ENCODE assay signal across 9 mouse cellular contexts in the genomic region with DNA sequence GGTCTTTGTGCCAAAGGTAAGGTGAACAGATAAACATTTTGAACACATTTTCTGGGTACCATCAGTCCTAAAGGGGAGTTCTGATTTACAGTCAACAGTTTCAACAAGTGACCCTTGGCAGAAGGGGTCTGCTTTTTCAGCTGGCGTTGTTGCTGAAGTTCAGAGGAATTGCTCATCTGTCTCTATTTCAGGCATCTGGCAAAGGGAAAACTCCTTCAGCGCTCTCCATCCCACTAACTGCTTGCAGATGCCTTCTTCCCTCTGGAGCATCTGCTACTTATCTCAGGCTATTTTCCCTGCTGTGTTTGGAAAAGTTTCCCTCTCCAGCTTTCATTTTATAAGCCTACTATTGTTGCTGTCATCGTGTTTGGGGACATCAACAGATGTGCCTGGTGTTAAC.
DNase-seq lines count a peak whose midpoint lies in the region; ATAC-seq and TF ChIP-seq lines count a peak whose summit lies in the region.
"Had no signal": no experiment of that assay in that cellular context is flagged by ENCODE, and none has a peak within 500 bp of the region (broad histone marks: within the 10 kb centered on the region; RNA-seq: fewer than 3 reads in every experiment).

No protein-coding gene starts in this region.

- no peak overlapping the region for H3K27ac ChIP-seq in heart, embryonic 12.5 days (ENCODE audit: poor library complexity, severe bottlenecking)
- H3K27ac ChIP-seq in stomach, embryonic 14.5 days (ENCODE audit: low read length), result peak overlapping the region; percentile 66; the same call in 1 of the 2 replicates
- no peak overlapping the region for H3K27ac ChIP-seq in stomach, postnatal 0 days (replicated peaks)
- H3K27ac ChIP-seq in intestine, embryonic 16.5 days (ENCODE audit: low read length), result peak overlapping the region; percentile 8; the same call in 1 of the 2 replicates
- H3K27ac ChIP-seq: lung, embryonic 15.5 days had no signal

- TF ChIP-seq CTCF in stomach, postnatal 0 days (IDR thresholded peaks at IDR 0.05; ENCODE audit: low read depth), result no peak

- peak; percentile 97 for DNase-seq in heart, adult 11 months
- DNase-seq in stomach, postnatal 0 days (ENCODE audit: low spot score), result no peak
- no peak for DNase-seq in retina, postnatal 1 day
- no peak for DNase-seq in lung, postnatal 25 days (ENCODE audit: low spot score)
- DNase-seq in cerebellum, adult 8-10 months, result no peak

- H3K4me1 ChIP-seq in heart, embryonic 12.5 days (replicated peaks), result no peaks in the 10 kb centered on the region
- peaks cover 6% of the 10 kb centered on the region for H3K4me1 ChIP-seq in stomach, embryonic 14.5 days (ENCODE audit: control insufficient read depth, insufficient read depth, low read length)
- no peaks in the 10 kb centered on the region for H3K4me1 ChIP-seq in stomach, postnatal 0 days (replicated peaks; ENCODE audit: control insufficient read depth, insufficient read depth)
- no peaks in the 10 kb centered on the region for H3K4me1 ChIP-seq in intestine, embryonic 16.5 days (ENCODE audit: control insufficient read depth, insufficient read depth, low read length)

- H3K9me3 ChIP-seq in heart, embryonic 12.5 days (replicated peaks), result no peaks in the 10 kb centered on the region
- H3K9me3 ChIP-seq in stomach, embryonic 14.5 days (ENCODE audit: control insufficient read depth, low read depth, low read length), result no peaks in the 10 kb centered on the region
- H3K9me3 ChIP-seq in stomach, postnatal 0 days (ENCODE audit: control insufficient read depth, low read length), result no peaks in the 10 kb centered on the region
- H3K9me3 ChIP-seq in intestine, embryonic 16.5 days (ENCODE audit: control insufficient read depth, low read length), result no peaks in the 10 kb centered on the region
- H3K9me3 ChIP-seq: lung, embryonic 15.5 days had no signal

- no peak overlapping the region for H3K9ac ChIP-seq in heart, embryonic 12.5 days
- no peak overlapping the region for H3K9ac ChIP-seq in stomach, embryonic 14.5 days (replicated peaks; ENCODE audit: low read depth, low read length)
- no peak overlapping the region for H3K9ac ChIP-seq in stomach, postnatal 0 days (ENCODE audit: low read length)
- H3K9ac ChIP-seq in intestine, embryonic 16.5 days (ENCODE audit: low read depth, low read length), result no peak overlapping the region
- H3K9ac ChIP-seq: lung, embryonic 15.5 days had no signal

- no peaks in the 10 kb centered on the region for H3K27me3 ChIP-seq in heart, embryonic 12.5 days (replicated peaks)
- no peaks in the 10 kb centered on the region for H3K27me3 ChIP-seq in stomach, embryonic 14.5 days (ENCODE audit: control insufficient read depth, insufficient read depth, low read length)
- no peaks in the 10 kb centered on the region for H3K27me3 ChIP-seq in stomach, postnatal 0 days (ENCODE audit: control insufficient read depth, insufficient read depth, low read length)
- H3K27me3 ChIP-seq in intestine, embryonic 16.5 days (replicated peaks; ENCODE audit: control insufficient read depth, insufficient read depth, low read length), result no peaks in the 10 kb centered on the region
- H3K27me3 ChIP-seq: lung, embryonic 15.5 days had no signal

- TF ChIP-seq EP300 in stomach, postnatal 0 days (optimal IDR thresholded peaks at IDR 0.05), result no peak

- ATAC-seq in heart, embryonic 12.5 days (ENCODE audit: insufficient number of reproducible peaks, low FRiP score), result no peak
- ATAC-seq in stomach, embryonic 14.5 days (ENCODE audit: insufficient number of reproducible peaks, insufficient read depth, low FRiP score, low read depth), result peak; percentile 72; the same call in 1 of the 2 replicates
- no peak for ATAC-seq in stomach, postnatal 0 days (ENCODE audit: low FRiP score, low TSS enrichment)
- peak; percentile 40; the same call in 1 of the 2 replicates for ATAC-seq in intestine, embryonic 16.5 days

- WGBS in heart, embryonic 12.5 days, result 27% methylated on average over 3 of the region's 3 CpGs
- WGBS in stomach, embryonic 14.5 days, result 19% methylated on average over 3 of the region's 3 CpGs
- WGBS in stomach, postnatal 0 days, result 18% methylated on average over 3 of the region's 3 CpGs
- 29% methylated on average over 3 of the region's 3 CpGs for WGBS in intestine, embryonic 16.5 days

- H3K36me3 ChIP-seq in heart, embryonic 12.5 days, result no peaks in the 10 kb centered on the region
- H3K36me3 ChIP-seq in stomach, embryonic 14.5 days (ENCODE audit: control insufficient read depth, insufficient read depth, low read length), result no peaks in the 10 kb centered on the region
- no peaks in the 10 kb centered on the region for H3K36me3 ChIP-seq in stomach, postnatal 0 days (ENCODE audit: control insufficient read depth, insufficient read depth, low read length)
- no peaks in the 10 kb centered on the region for H3K36me3 ChIP-seq in intestine, embryonic 16.5 days (ENCODE audit: control insufficient read depth, insufficient read depth, low read length)
- H3K36me3 ChIP-seq: lung, embryonic 15.5 days had no signal

- no peak overlapping the region for H3K4me2 ChIP-seq in heart, embryonic 12.5 days
- no peak overlapping the region for H3K4me2 ChIP-seq in stomach, embryonic 14.5 days (replicated peaks; ENCODE audit: low read depth, low read length)
- no peak overlapping the region for H3K4me2 ChIP-seq in stomach, postnatal 0 days (replicated peaks; ENCODE audit: low read depth)
- no peak overlapping the region for H3K4me2 ChIP-seq in intestine, embryonic 16.5 days (ENCODE audit: low read depth, low read length)
- H3K4me2 ChIP-seq: lung, embryonic 15.5 days had no signal

- no peak overlapping the region for H3K4me3 ChIP-seq in heart, embryonic 12.5 days
- H3K4me3 ChIP-seq in stomach, embryonic 14.5 days (ENCODE audit: low read depth, low read length), result no peak overlapping the region
- H3K4me3 ChIP-seq in stomach, postnatal 0 days (ENCODE audit: low read depth, low read length), result no peak overlapping the region
- no peak overlapping the region for H3K4me3 ChIP-seq in intestine, embryonic 16.5 days (ENCODE audit: low read length)
- H3K4me3 ChIP-seq: lung, embryonic 15.5 days had no signal

Comparison
In these comparisons a context has a peak if more than half of its experiments do, and no peak if none do; other contexts are left out.
1. ATAC-seq: peak in stomach, embryonic 14.5 days (single experiment) and intestine, embryonic 16.5 days (single experiment); none in heart, embryonic 12.5 days (single experiment) and stomach, postnatal 0 days (single experiment).
2. H3K27ac ChIP-seq: peak in stomach, embryonic 14.5 days (single experiment) and intestine, embryonic 16.5 days (single experiment); none in heart, embryonic 12.5 days (single experiment) and stomach, postnatal 0 days (single experiment).